Mouse (Mus musculus) limb, embryonic 12.5 days (tissue): Measurements from ENCODE around the gene Sphk2. TPM values are rescaled to one million over a fixed set of nuclear protein-coding genes. Genes with fewer than 3 reads are reported as not detected.

Source experiments
- ATAC-seq: fragments of 200-750 bp; cut with Nextera tagmentation; 2 replicates; pipeline ENCODE4 v1.8.0; 2017; ENCODE audit warnings: low read depth, moderate TSS enrichment; ENCODE audit not compliant: insufficient number of reproducible peaks, insufficient read depth, low FRiP score, low TSS enrichment
- H3K27ac ChIP-seq: fragments of 300-500 bp; sonication (generic); 2 replicates; pipeline ENCODE4 v1.5.1; 2016; ENCODE audit warnings: mild to moderate bottlenecking, moderate library complexity
- H3K27me3 ChIP-seq: fragments of 300-500 bp; sonication (generic); 2 replicates; pipeline ENCODE4 v1.6.1; 2016; ENCODE audit warnings: mild to moderate bottlenecking, moderate library complexity
- H3K36me3 ChIP-seq: fragments of 300-500 bp; sonication (generic); 2 replicates; pipeline ENCODE4 v1.6.1; 2016; ENCODE audit warnings: mild to moderate bottlenecking, moderate library complexity
- H3K4me1 ChIP-seq: fragments of 300-500 bp; sonication (generic); replicated peaks from 2 replicates; pipeline ENCODE4 v1.6.1; 2016
- H3K4me2 ChIP-seq: fragments of 300-500 bp; sonication (generic); 2 replicates; pipeline ENCODE4 v1.6.1; 2016; ENCODE audit warnings: mild to moderate bottlenecking, moderate library complexity
- H3K4me3 ChIP-seq: fragments of 300-500 bp; sonication (generic); replicated peaks from 2 replicates; pipeline ENCODE4 v1.5.1; 2016; ENCODE audit warnings: mild to moderate bottlenecking
- H3K9ac ChIP-seq: fragments of 300-500 bp; sonication (generic); replicated peaks from 2 replicates; pipeline ENCODE4 v1.6.1; 2016; ENCODE audit warnings: mild to moderate bottlenecking, moderate library complexity
- H3K9me3 ChIP-seq: fragments of 300-500 bp; sonication (generic); 2 replicates; pipeline ENCODE4 v1.6.1; 2016; ENCODE audit warnings: mild to moderate bottlenecking, moderate library complexity
- WGBS: fragments of 180-500 bp; shearing (Covaris S2); methylation state at CpG from one replicate; pipeline ENCODE4 v1.1.7; 2016; 5-methylcytosine and 5-hydroxymethylcytosine counted together
- polyA plus RNA-seq: library from polyadenylated mRNA; unstranded; fragments of >200 nt; fragmentation: Nextera tagmentation; extraction: Ambion mirVana; gene quantifications from 2 replicates; pipeline ENCODE4 v1.2.1, GENCODE M21; 2016

Sphk2 gene
- 32.5 TPM in 2 replicates for polyA plus RNA-seq

GRCm38 (mm10) chr7:45717918-45718297 lies at the start of gene Sphk2:
Gene Sphk2 (minus strand): TSS chr7:45718002.
- peak within 1 kb of the TSS; percentile 91 for H3K27ac ChIP-seq
- peaks cover 48% of the 10 kb centered on the region for H3K36me3 ChIP-seq
- peak within 1 kb of the TSS; percentile 98 for H3K9ac ChIP-seq
- peaks cover 48% of the 10 kb centered on the region for H3K4me1 ChIP-seq
- ATAC-seq = peak; percentile 61
- no peaks in the 10 kb centered on the region for H3K27me3 ChIP-seq
- H3K4me2 ChIP-seq = peak within 1 kb of the TSS; percentile 98
- WGBS = under 1% methylated on average over 41 of the region's 41 CpGs
- H3K4me3 ChIP-seq = peak within 1 kb of the TSS; percentile 95
- H3K9me3 ChIP-seq = no peaks in the 10 kb centered on the region

DNA sequence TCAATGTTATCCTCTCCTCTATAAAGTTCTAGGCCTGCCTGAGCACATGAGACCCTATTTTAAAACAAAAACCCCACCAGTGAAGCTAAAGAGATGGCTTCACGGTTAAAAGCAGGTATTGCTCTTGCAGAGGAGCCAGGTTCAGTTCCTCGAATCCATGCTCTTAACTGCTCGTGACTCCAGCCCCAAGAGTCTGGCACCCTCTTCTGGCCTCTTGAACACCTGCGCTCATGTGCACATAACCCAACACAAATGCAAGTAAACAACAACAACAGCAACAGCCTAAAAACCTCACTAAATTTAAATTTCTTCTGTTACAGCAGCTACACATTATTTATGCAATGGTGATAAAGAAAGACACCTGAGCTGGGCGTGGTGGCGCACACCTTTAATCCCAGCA lies 49.7 kb upstream of the Sphk2 start:
- H3K4me1 ChIP-seq = no peaks in the 10 kb centered on the region
- H3K4me3 ChIP-seq = no peak overlapping the region
- peaks cover 5% of the 10 kb centered on the region; the same call in 1 of the 2 replicates for H3K9me3 ChIP-seq
- no peak overlapping the region for H3K4me2 ChIP-seq
- no peak for ATAC-seq
- H3K27ac ChIP-seq = no peak overlapping the region
- 88% methylated on average over 6 of the region's 6 CpGs for WGBS
- H3K27me3 ChIP-seq = no peaks in the 10 kb centered on the region
- no peaks in the 10 kb centered on the region for H3K36me3 ChIP-seq
- H3K9ac ChIP-seq = no peak overlapping the region

GRCm38 (mm10) chr7:45766764-45767163 lies 49.0 kb upstream of the Sphk2 start:
- Histone ChIP-seq H3K9me3 (peaks cover 5% of the 10 kb centered on the region; the same call in 1 of the 2 replicates), H3K36me3 (no peaks in the 10 kb centered on the region), H3K4me2 (no peak overlapping the region), H3K9ac (no peak overlapping the region), H3K27ac (no peak overlapping the region), H3K4me1 (no peaks in the 10 kb centered on the region), H3K4me3 (no peak overlapping the region), H3K27me3 (no peaks in the 10 kb centered on the region)
- no peak for ATAC-seq
- 64% methylated on average over 7 of the region's 8 CpGs for WGBS

GRCm38 (mm10) chr7:45765995-45766394 lies 48.2 kb upstream of the Sphk2 start:
- Histone ChIP-seq H3K9me3 (peaks cover 5% of the 10 kb centered on the region; the same call in 1 of the 2 replicates), H3K4me2 (no peak overlapping the region), H3K4me3 (no peak overlapping the region), H3K27me3 (peaks cover under 1% of the 10 kb centered on the region; the same call in 1 of the 2 replicates), H3K9ac (no peak overlapping the region), H3K36me3 (no peaks in the 10 kb centered on the region), H3K27ac (no peak overlapping the region), H3K4me1 (no peaks in the 10 kb centered on the region)
- 48% methylated on average over 8 of the region's 8 CpGs for WGBS
- ATAC-seq = no peak

DNA sequence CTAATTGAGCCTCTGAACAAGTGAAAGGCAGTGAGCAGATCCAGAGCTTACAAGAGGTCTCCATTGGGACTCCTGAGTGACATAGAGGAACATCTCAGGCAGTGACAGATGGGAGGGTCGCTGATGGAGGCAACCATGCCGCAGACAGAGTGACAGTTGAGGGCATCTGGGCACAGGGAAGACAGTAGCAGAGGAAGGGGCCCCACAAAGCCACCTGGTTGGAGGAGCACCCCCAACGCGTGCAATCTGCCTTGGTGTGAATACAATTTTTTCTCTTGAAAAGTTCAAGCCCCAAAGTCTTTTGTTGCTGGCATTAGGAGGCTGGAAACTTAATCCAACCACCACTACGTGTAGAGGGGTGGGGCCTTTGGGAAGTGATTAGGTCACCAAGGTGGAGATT lies 42.3 kb upstream of the Sphk2 start:
- Histone ChIP-seq H3K27ac (no peak overlapping the region), H3K4me1 (peaks cover 7% of the 10 kb centered on the region), H3K9me3 (no peaks in the 10 kb centered on the region), H3K36me3 (no peaks in the 10 kb centered on the region), H3K9ac (no peak overlapping the region), H3K27me3 (peaks cover 41% of the 10 kb centered on the region), H3K4me3 (no peak overlapping the region), H3K4me2 (no peak overlapping the region)
- no peak for ATAC-seq
- 63% methylated on average over 5 of the region's 5 CpGs for WGBS

DNA sequence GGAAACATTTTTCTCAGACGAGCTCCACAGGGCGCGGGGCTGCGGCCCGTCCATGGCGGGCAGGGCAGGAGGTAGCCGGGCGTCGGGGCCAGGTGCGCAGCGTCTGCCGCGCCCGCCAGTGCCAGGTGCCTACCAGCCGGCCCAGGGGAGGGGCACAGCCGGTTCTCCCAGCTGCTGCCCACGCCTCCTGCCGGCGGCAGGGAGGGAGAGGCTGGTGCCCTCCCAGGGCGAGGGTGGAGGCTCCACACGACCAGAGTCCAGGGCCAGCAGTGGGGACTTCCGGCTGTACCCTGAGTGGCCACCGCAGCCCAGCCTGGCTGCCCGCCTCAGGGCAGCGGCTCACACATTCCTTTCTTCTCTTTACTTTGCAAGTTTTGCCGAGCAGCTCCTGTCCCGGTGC lies 41.6 kb upstream of the Sphk2 start:
- 4% methylated on average over 27 of the region's 27 CpGs for whole genome bisulfite sequencing
- ATAC-seq = no peak
- Histone ChIP-seq H3K4me1 (peaks cover 7% of the 10 kb centered on the region), H3K9ac (peak overlapping the region; percentile 51), H3K27me3 (peaks cover 41% of the 10 kb centered on the region), H3K27ac (no peak overlapping the region), H3K4me2 (peak overlapping the region; percentile 60), H3K9me3 (no peaks in the 10 kb centered on the region), H3K36me3 (no peaks in the 10 kb centered on the region), H3K4me3 (peak overlapping the region; percentile 32)

- H3K4me1 ChIP-seq = peaks cover 7% of the 10 kb centered on the region
- 53% methylated on average over 6 of the region's 6 CpGs for WGBS
- H3K9me3 ChIP-seq = no peaks in the 10 kb centered on the region
- no peak for ATAC-seq
- H3K36me3 ChIP-seq = no peaks in the 10 kb centered on the region
- H3K4me3 ChIP-seq = no peak overlapping the region
- no peak overlapping the region for H3K4me2 ChIP-seq
- H3K9ac ChIP-seq = no peak overlapping the region
- peaks cover 38% of the 10 kb centered on the region for H3K27me3 ChIP-seq
- H3K27ac ChIP-seq = no peak overlapping the region
Measured at GRCm38 (mm10) chr7:45755703-45756102, 37.9 kb upstream of the Sphk2 start.

GRCm38 (mm10) chr7:45750162-45750561 lies 32.4 kb upstream of the Sphk2 start:
- H3K4me3 ChIP-seq = no peak overlapping the region
- H3K9me3 ChIP-seq = 0 out of 2 replicates have a peak, but pooled peaks cover 6% of the 10 kb centered on the region
- no peak overlapping the region for H3K27ac ChIP-seq
- peaks cover 9% of the 10 kb centered on the region for H3K4me1 ChIP-seq
- no peaks in the 10 kb centered on the region for H3K27me3 ChIP-seq
- no peaks in the 10 kb centered on the region for H3K36me3 ChIP-seq
- H3K4me2 ChIP-seq = no peak overlapping the region
- no peak overlapping the region for H3K9ac ChIP-seq
- no peak for ATAC-seq
- 72% methylated on average over 9 of the region's 9 CpGs for WGBS

- Histone ChIP-seq H3K27ac (0 out of 2 replicates have a peak overlapping the region, but pooled peaks have one; percentile 7), H3K4me1 (peaks cover 9% of the 10 kb centered on the region), H3K9ac (no peak overlapping the region; the same call in 1 of the 2 replicates), H3K27me3 (no peaks in the 10 kb centered on the region), H3K9me3 (0 out of 2 replicates have a peak, but pooled peaks cover 6% of the 10 kb centered on the region), H3K36me3 (no peaks in the 10 kb centered on the region), H3K4me3 (no peak overlapping the region), H3K4me2 (peak overlapping the region; percentile 13; the same call in 1 of the 2 replicates)
- no peak for ATAC-seq
- WGBS = 36% methylated on average over 10 of the region's 10 CpGs
Measured at GRCm38 (mm10) chr7:45749401-45749800, 31.6 kb upstream of the Sphk2 start.

GRCm38 (mm10) chr7:45748110-45748509 lies 30.3 kb upstream of the Sphk2 start:
- H3K4me3 ChIP-seq = no peak overlapping the region
- no peak overlapping the region for H3K27ac ChIP-seq
- H3K9ac ChIP-seq = no peak overlapping the region
- ATAC-seq = no peak
- no peaks in the 10 kb centered on the region for H3K36me3 ChIP-seq
- WGBS = 79% methylated on average over 7 of the region's 7 CpGs
- 0 out of 2 replicates have a peak, but pooled peaks cover 6% of the 10 kb centered on the region for H3K9me3 ChIP-seq
- H3K27me3 ChIP-seq = no peaks in the 10 kb centered on the region
- peaks cover 9% of the 10 kb centered on the region for H3K4me1 ChIP-seq
- no peak overlapping the region for H3K4me2 ChIP-seq

- peaks cover 9% of the 10 kb centered on the region for H3K4me1 ChIP-seq
- no peak for ATAC-seq
- no peaks in the 10 kb centered on the region for H3K36me3 ChIP-seq
- 0 out of 2 replicates have a peak, but pooled peaks cover 6% of the 10 kb centered on the region for H3K9me3 ChIP-seq
- no peak overlapping the region for H3K27ac ChIP-seq
- H3K9ac ChIP-seq = no peak overlapping the region
- H3K4me3 ChIP-seq = no peak overlapping the region
- H3K27me3 ChIP-seq = no peaks in the 10 kb centered on the region
- WGBS = 82% methylated on average over 3 of the region's 5 CpGs
- H3K4me2 ChIP-seq = no peak overlapping the region
Measured at GRCm38 (mm10) chr7:45747450-45747849, 29.6 kb upstream of the Sphk2 start.

GRCm38 (mm10) chr7:45746518-45746917 lies 28.7 kb upstream of the Sphk2 start:
- H3K27me3 ChIP-seq = no peaks in the 10 kb centered on the region
- H3K27ac ChIP-seq = no peak overlapping the region
- no peak overlapping the region for H3K9ac ChIP-seq
- 0 out of 2 replicates have a peak, but pooled peaks cover 6% of the 10 kb centered on the region for H3K9me3 ChIP-seq
- peaks cover 13% of the 10 kb centered on the region for H3K4me1 ChIP-seq
- no peaks in the 10 kb centered on the region for H3K36me3 ChIP-seq
- WGBS = 67% methylated on average over 6 of the region's 6 CpGs
- no peak for ATAC-seq
- H3K4me3 ChIP-seq = no peak overlapping the region
- H3K4me2 ChIP-seq = no peak overlapping the region
